Mouse (Mus musculus) ES-E14 (cell line): Measurements from ENCODE around the gene Sox13.

Experiments used
- CHD2 ChIP-seq: IDR thresholded peaks from 2 replicates; pipeline ENCODE4 v1.6.1; 2014; ENCODE audit warnings: mild to moderate bottlenecking, low read depth, low read length, inconsistent platforms
- HCFC1 ChIP-seq: IDR thresholded peaks from 2 replicates; pipeline ENCODE4 v1.6.1; 2012; ENCODE audit warnings: low read length, inconsistent platforms, borderline replicate concordance; ENCODE audit not compliant: insufficient read depth
- MAFK ChIP-seq: IDR thresholded peaks from 2 replicates; pipeline ENCODE4 v1.6.1; 2014; ENCODE audit warnings: mild to moderate bottlenecking, low read depth, low read length, inconsistent platforms; ENCODE audit not compliant: insufficient read depth
- ZC3H11A ChIP-seq: IDR thresholded peaks from 2 replicates; pipeline ENCODE4 v1.6.1; 2012; ENCODE audit warnings: low read depth, mild to moderate bottlenecking, inconsistent platforms, low read length, borderline replicate concordance
- ZNF384 ChIP-seq: IDR thresholded peaks from 2 replicates; pipeline ENCODE4 v1.6.1; 2012; ENCODE audit warnings: low read depth, low read length, inconsistent platforms

DNA sequence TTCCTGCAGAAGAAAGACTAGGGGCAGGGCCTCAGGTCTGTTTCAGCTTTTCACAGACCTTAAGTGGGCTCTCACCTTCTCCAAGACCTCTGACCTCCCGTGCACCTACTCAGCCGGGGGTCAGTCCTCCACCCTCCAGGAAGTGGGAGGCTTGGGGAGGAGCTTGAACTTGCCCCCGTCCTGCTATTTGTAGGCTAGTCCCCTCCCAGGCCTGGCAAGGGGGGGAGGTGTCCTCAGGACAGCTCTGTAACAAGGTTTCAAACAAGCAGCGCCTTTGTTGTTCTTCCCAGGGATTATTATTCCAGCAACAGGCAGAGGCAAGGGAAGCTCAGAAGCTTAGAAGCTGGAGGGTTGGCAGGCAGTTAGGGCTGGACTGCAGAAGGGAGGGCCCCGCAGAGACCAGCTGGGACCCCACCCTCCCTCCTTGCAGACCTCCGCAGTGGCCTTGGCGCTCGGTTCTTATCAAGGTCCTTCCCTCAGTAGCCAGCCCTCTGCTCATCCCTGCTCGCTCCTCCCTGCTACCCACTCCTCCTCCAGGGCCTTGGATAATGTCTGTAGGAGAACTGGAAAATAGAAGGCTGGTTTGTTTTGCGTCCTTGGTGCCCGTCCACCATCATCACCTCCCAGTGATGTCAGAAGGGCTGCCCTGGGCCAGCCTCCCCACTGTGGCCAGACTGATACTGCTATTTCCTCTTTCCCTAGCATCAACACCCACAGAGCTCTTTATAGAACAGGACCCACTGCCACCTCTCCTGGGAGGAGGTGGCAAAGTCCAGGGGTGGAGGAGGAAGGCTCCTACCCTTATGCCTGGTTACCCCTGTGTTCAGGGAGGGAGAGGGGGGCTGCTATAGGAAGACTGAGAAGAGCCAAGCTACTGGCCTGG lies 56.3 kb downstream of the Sox13 start:
- TF ChIP-seq MAFK: no peak
- TF ChIP-seq ZNF384: no peak
- no peak for TF ChIP-seq CHD2
- no peak for TF ChIP-seq ZC3H11A
- no peak for TF ChIP-seq HCFC1
